ENCODE assay signal across 23 mouse cellular contexts in genomic region chr15:31511795-31512194, GRCm38 (mm10). TPM values are rescaled to one million over a fixed set of nuclear protein-coding genes. Genes with fewer than 3 reads are reported as not detected.
DNase-seq lines count a peak whose midpoint lies in the region; ATAC-seq lines count a peak whose summit lies in the region.
"Had no signal": no experiment of that assay in that cellular context is flagged by ENCODE, and none has a peak within 500 bp of the region (broad histone marks: within the 10 kb centered on the region; RNA-seq: fewer than 3 reads in every experiment).

No protein-coding gene starts in this region.

- H3K27ac ChIP-seq in hindbrain, embryonic 15.5 days (replicated peaks): no peak overlapping the region
- H3K27ac ChIP-seq in hindbrain, embryonic 11.5 days (ENCODE audit: low read depth, low read length): no peak overlapping the region
- no peak overlapping the region for H3K27ac ChIP-seq in midbrain, embryonic 16.5 days (ENCODE audit: low read length)
- H3K27ac ChIP-seq in midbrain, embryonic 13.5 days: no peak overlapping the region
- H3K27ac ChIP-seq in liver, embryonic 13.5 days: peak overlapping the region; percentile 41; the same call in 1 of the 2 replicates
- H3K27ac ChIP-seq: embryonic facial prominence, embryonic 12.5 days; forebrain, embryonic 15.5 days had no signal

- DNase-seq in hindbrain, embryonic 11.5 days (ENCODE audit: low spot score): no peak
- DNase-seq in liver, embryonic 13.5 days: no peak
- DNase-seq in ovary, postnatal 36 days (ENCODE audit: low spot score): no peak
- no peak for DNase-seq in urinary bladder, adult 2 months (ENCODE audit: low spot score)
- DNase-seq: cerebellum, adult 2 months; cerebellum, postnatal 25 days; gastrocnemius, postnatal 10 days; heart, adult 11 months; kidney, adult 9 months; kidney, postnatal 14 days; lung, adult 18-20 months; lung, postnatal 10 days; retina, postnatal 1 day had no signal

- H3K27me3 ChIP-seq in hindbrain, embryonic 15.5 days: no peaks in the 10 kb centered on the region
- no peaks in the 10 kb centered on the region for H3K27me3 ChIP-seq in hindbrain, embryonic 11.5 days (ENCODE audit: control insufficient read depth, insufficient read depth, low read length)
- no peaks in the 10 kb centered on the region for H3K27me3 ChIP-seq in midbrain, embryonic 16.5 days (ENCODE audit: control insufficient read depth, insufficient read depth, low read depth, low read length)
- H3K27me3 ChIP-seq in midbrain, embryonic 13.5 days: no peaks in the 10 kb centered on the region
- H3K27me3 ChIP-seq in liver, embryonic 13.5 days: no peaks in the 10 kb centered on the region
- H3K27me3 ChIP-seq: embryonic facial prominence, embryonic 12.5 days; forebrain, embryonic 15.5 days had no signal

- 91% methylated on average over 1 of the region's 1 CpGs for WGBS in hindbrain, embryonic 15.5 days
- WGBS in hindbrain, embryonic 11.5 days: 95% methylated on average over 1 of the region's 1 CpGs
- 97% methylated on average over 1 of the region's 1 CpGs for WGBS in midbrain, embryonic 16.5 days
- 95% methylated on average over 1 of the region's 1 CpGs for WGBS in midbrain, embryonic 13.5 days
- WGBS in liver, embryonic 13.5 days (ENCODE audit: insufficient replicate concordance): 64% methylated on average over 1 of the region's 1 CpGs

- no peak overlapping the region for H3K9ac ChIP-seq in hindbrain, embryonic 15.5 days
- no peak overlapping the region for H3K9ac ChIP-seq in hindbrain, embryonic 11.5 days (ENCODE audit: low read depth, low read length)
- H3K9ac ChIP-seq in midbrain, embryonic 16.5 days (ENCODE audit: low read depth, low read length): no peak overlapping the region
- H3K9ac ChIP-seq in midbrain, embryonic 13.5 days (replicated peaks): no peak overlapping the region
- H3K9ac ChIP-seq in liver, embryonic 13.5 days: no peak overlapping the region
- H3K9ac ChIP-seq: embryonic facial prominence, embryonic 12.5 days; forebrain, embryonic 15.5 days had no signal

- no peak overlapping the region for H3K4me3 ChIP-seq in hindbrain, embryonic 15.5 days
- no peak overlapping the region for H3K4me3 ChIP-seq in hindbrain, embryonic 11.5 days (ENCODE audit: low read depth, low read length)
- no peak overlapping the region for H3K4me3 ChIP-seq in midbrain, embryonic 16.5 days (ENCODE audit: low read depth, low read length)
- no peak overlapping the region for H3K4me3 ChIP-seq in midbrain, embryonic 13.5 days (replicated peaks)
- H3K4me3 ChIP-seq in liver, embryonic 13.5 days (replicated peaks): no peak overlapping the region
- H3K4me3 ChIP-seq: embryonic facial prominence, embryonic 12.5 days; erythroblast, embryonic 14.5 days; forebrain, embryonic 15.5 days had no signal

- ATAC-seq in hindbrain, embryonic 15.5 days (ENCODE audit: low FRiP score, low read depth): peak; percentile 48; the same call in 1 of the 2 replicates
- ATAC-seq in hindbrain, embryonic 11.5 days (ENCODE audit: low FRiP score): no peak
- 0 out of 2 replicates have a peak, but pooled peaks have one; percentile 30 for ATAC-seq in midbrain, embryonic 16.5 days
- no peak for ATAC-seq in midbrain, embryonic 13.5 days
- peak; percentile 41; the same call in 1 of the 2 replicates for ATAC-seq in liver, embryonic 13.5 days (ENCODE audit: low read depth)
- peak; percentile 27; the same call in 1 of the 2 replicates for ATAC-seq in megakaryocyte progenitor cell, adult 5-6 weeks (replicated peaks; ENCODE audit: poor library complexity)
- ATAC-seq: activated CD4-positive, CD25-positive, alpha-beta regulatory T cell, adult 4 months; forebrain, embryonic 15.5 days had no signal

- H3K9me3 ChIP-seq in hindbrain, embryonic 15.5 days: no peaks in the 10 kb centered on the region
- H3K9me3 ChIP-seq in hindbrain, embryonic 11.5 days (ENCODE audit: control insufficient read depth, low read length): no peaks in the 10 kb centered on the region
- H3K9me3 ChIP-seq in midbrain, embryonic 16.5 days (replicated peaks; ENCODE audit: control insufficient read depth, low read length, poor library complexity, severe bottlenecking): no peaks in the 10 kb centered on the region
- no peaks in the 10 kb centered on the region for H3K9me3 ChIP-seq in midbrain, embryonic 13.5 days
- H3K9me3 ChIP-seq in liver, embryonic 13.5 days (replicated peaks): no peaks in the 10 kb centered on the region
- H3K9me3 ChIP-seq: embryonic facial prominence, embryonic 12.5 days; forebrain, embryonic 15.5 days had no signal

- H3K36me3 ChIP-seq in hindbrain, embryonic 15.5 days: no peaks in the 10 kb centered on the region
- no peaks in the 10 kb centered on the region for H3K36me3 ChIP-seq in hindbrain, embryonic 11.5 days (ENCODE audit: control insufficient read depth, insufficient read depth, low read length)
- no peaks in the 10 kb centered on the region for H3K36me3 ChIP-seq in midbrain, embryonic 16.5 days (ENCODE audit: control insufficient read depth, insufficient read depth, low read length)
- H3K36me3 ChIP-seq in midbrain, embryonic 13.5 days: no peaks in the 10 kb centered on the region
- H3K36me3 ChIP-seq in liver, embryonic 13.5 days: no peaks in the 10 kb centered on the region
- H3K36me3 ChIP-seq: embryonic facial prominence, embryonic 12.5 days; forebrain, embryonic 15.5 days had no signal

- peaks cover 10% of the 10 kb centered on the region for H3K4me1 ChIP-seq in hindbrain, embryonic 15.5 days (replicated peaks)
- H3K4me1 ChIP-seq in hindbrain, embryonic 11.5 days (replicated peaks; ENCODE audit: control insufficient read depth, insufficient read depth, low read length): no peaks in the 10 kb centered on the region
- 0 out of 2 replicates have a peak, but pooled peaks cover 4% of the 10 kb centered on the region for H3K4me1 ChIP-seq in midbrain, embryonic 16.5 days (ENCODE audit: control insufficient read depth, insufficient read depth, low read length)
- peaks cover 22% of the 10 kb centered on the region for H3K4me1 ChIP-seq in midbrain, embryonic 13.5 days (replicated peaks)
- peaks cover 42% of the 10 kb centered on the region for H3K4me1 ChIP-seq in liver, embryonic 13.5 days (replicated peaks)

- H3K4me2 ChIP-seq in hindbrain, embryonic 15.5 days: no peak overlapping the region
- no peak overlapping the region for H3K4me2 ChIP-seq in hindbrain, embryonic 11.5 days (replicated peaks; ENCODE audit: low read depth, low read length)
- no peak overlapping the region for H3K4me2 ChIP-seq in midbrain, embryonic 16.5 days (ENCODE audit: low read length)
- H3K4me2 ChIP-seq in midbrain, embryonic 13.5 days (replicated peaks): no peak overlapping the region
- peak overlapping the region; percentile 25 for H3K4me2 ChIP-seq in liver, embryonic 13.5 days
- H3K4me2 ChIP-seq: embryonic facial prominence, embryonic 12.5 days; forebrain, embryonic 15.5 days; heart, embryonic 11.5 days had no signal

RNA-seq across cellular contexts. Expression of gene March6, which starts 19.1 kb away (rescaled TPM):
- 75.4 and 75.5 TPM in 2 replicates for polyA plus RNA-seq in hindbrain, embryonic 15.5 days (2015; fragmentation: Nextera tagmentation; extraction: Ambion mirVana)
- polyA plus RNA-seq in hindbrain, embryonic 11.5 days (2014; fragmentation: Nextera tagmentation; extraction: Ambion mirVana): 46.3 and 49.2 TPM in 2 replicates
- 99.8 and 106 TPM in 2 replicates for polyA plus RNA-seq in midbrain, embryonic 16.5 days (2015; fragmentation: Nextera tagmentation; extraction: Ambion mirVana)
- 75.0 and 78.6 TPM in 2 replicates for polyA plus RNA-seq in midbrain, embryonic 13.5 days (2015; fragmentation: Nextera tagmentation; extraction: Ambion mirVana)
- 12.7 and 16.2 TPM in 2 replicates for polyA plus RNA-seq in liver, embryonic 13.5 days (2015; fragmentation: Nextera tagmentation; extraction: Ambion mirVana)
- 39.3 and 42.5 TPM in 2 replicates for total RNA-seq in megakaryocyte progenitor cell, adult 5-6 weeks (2015)
- 28.8 and 38.8 TPM in 2 replicates for total RNA-seq in megakaryocyte progenitor cell, adult 5-6 weeks (2017)
- polyA plus RNA-seq in urinary bladder, adult 2 months (2012; rRNA removed): 29.9 and 37.2 TPM in 2 replicates

RNA-seq across cellular contexts. Expression of gene Cmbl, which starts 53.4 kb away (rescaled TPM):
- polyA plus RNA-seq in hindbrain, embryonic 15.5 days (2015; fragmentation: Nextera tagmentation; extraction: Ambion mirVana): 11.1 and 15.6 TPM in 2 replicates
- 0.64 and 1.3 TPM in 2 replicates for polyA plus RNA-seq in hindbrain, embryonic 11.5 days (2014; fragmentation: Nextera tagmentation; extraction: Ambion mirVana)
- 8.7 and 12.8 TPM in 2 replicates for polyA plus RNA-seq in midbrain, embryonic 16.5 days (2015; fragmentation: Nextera tagmentation; extraction: Ambion mirVana)
- 3.1 and 4.0 TPM in 2 replicates for polyA plus RNA-seq in midbrain, embryonic 13.5 days (2015; fragmentation: Nextera tagmentation; extraction: Ambion mirVana)
- 5.0 and 5.3 TPM in 2 replicates for polyA plus RNA-seq in liver, embryonic 13.5 days (2015; fragmentation: Nextera tagmentation; extraction: Ambion mirVana)
- not detected in 2 replicates for total RNA-seq in megakaryocyte progenitor cell, adult 5-6 weeks (2015)
- not detected in 2 replicates for total RNA-seq in megakaryocyte progenitor cell, adult 5-6 weeks (2017)
- 57.5 and 62.9 TPM in 2 replicates for polyA plus RNA-seq in urinary bladder, adult 2 months (2012; rRNA removed)
- polyA plus RNA-seq: erythroblast, embryonic 14.5 days had no signal

RNA-seq across cellular contexts. Expression of gene Ropn1l, which starts 58.3 kb away (rescaled TPM):
- polyA plus RNA-seq in hindbrain, embryonic 15.5 days (2015; fragmentation: Nextera tagmentation; extraction: Ambion mirVana): 2.6 and 2.8 TPM in 2 replicates
- polyA plus RNA-seq in hindbrain, embryonic 11.5 days (2014; fragmentation: Nextera tagmentation; extraction: Ambion mirVana): 2.7 and 3.2 TPM in 2 replicates
- polyA plus RNA-seq in midbrain, embryonic 16.5 days (2015; fragmentation: Nextera tagmentation; extraction: Ambion mirVana): 2.0 and 2.5 TPM in 2 replicates
- 1.8 and 2.1 TPM in 2 replicates for polyA plus RNA-seq in midbrain, embryonic 13.5 days (2015; fragmentation: Nextera tagmentation; extraction: Ambion mirVana)
- 2.1 and 2.3 TPM in 2 replicates for polyA plus RNA-seq in liver, embryonic 13.5 days (2015; fragmentation: Nextera tagmentation; extraction: Ambion mirVana)
- total RNA-seq in megakaryocyte progenitor cell, adult 5-6 weeks (2015): 1.4 and 3.3 TPM in 2 replicates
- total RNA-seq in megakaryocyte progenitor cell, adult 5-6 weeks (2017): 1.2 and 2.5 TPM in 2 replicates
- 1.6 and 2.4 TPM in 2 replicates for polyA plus RNA-seq in urinary bladder, adult 2 months (2012; rRNA removed)
- total RNA-seq: hematopoietic stem cell, adult 5-6 weeks had no signal

Comparison
In these comparisons a context has a peak if more than half of its experiments do, and no peak if none do; other contexts are left out.
1. ATAC-seq: peak in hindbrain, embryonic 15.5 days (single experiment), midbrain, embryonic 16.5 days (single experiment), liver, embryonic 13.5 days (single experiment) and megakaryocyte progenitor cell, adult 5-6 weeks (single experiment); none in hindbrain, embryonic 11.5 days (single experiment) and midbrain, embryonic 13.5 days (single experiment).